Mouse (Mus musculus): ENCODE data around the gene Slc22a14.

DNA sequence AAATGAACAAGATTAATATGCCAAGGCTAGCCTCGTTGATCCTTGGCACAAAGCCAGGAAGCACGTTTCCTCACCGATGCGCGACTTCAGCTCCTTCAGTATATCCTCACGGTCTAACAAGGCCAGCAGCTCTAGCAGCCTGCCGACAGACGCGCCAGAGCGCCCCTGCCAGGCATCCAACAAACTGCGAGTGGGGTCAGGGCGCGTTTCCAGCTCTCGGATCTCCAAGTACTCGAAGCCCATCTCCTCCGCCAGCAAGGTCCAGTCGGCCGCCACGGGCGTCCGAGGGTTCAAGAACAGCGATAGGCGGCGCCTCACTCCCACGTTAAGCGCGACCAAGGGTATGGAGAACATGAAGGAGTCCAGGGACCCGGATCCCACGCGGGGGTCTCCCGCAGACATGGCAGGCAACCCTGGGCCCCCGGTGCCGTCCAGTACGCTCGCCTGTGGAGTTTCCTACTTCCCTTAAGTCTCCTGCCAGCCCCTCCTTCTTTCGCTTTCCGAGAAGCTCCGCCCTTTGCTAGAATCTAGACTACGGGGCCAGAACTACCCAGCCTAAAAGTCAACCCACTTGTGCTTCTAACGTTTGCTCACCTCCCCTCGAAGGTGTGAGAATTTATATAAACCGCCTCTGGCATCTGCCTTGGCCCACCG is 25.7 kb downstream of the Slc22a14 start, which contains the start of gene Acaa1a:
- TF ChIP-seq CTCF (IDR thresholded peaks at IDR 0.05; ENCODE audit: low read depth, low read length) = no peak
- no peak for TF ChIP-seq POLR2A (IDR thresholded peaks at IDR 0.05; ENCODE audit: insufficient read depth, low read length)
